Mouse (Mus musculus): ENCODE measurements around the gene 2300002M23Rik.

2300002M23Rik gene

GRCm38 (mm10) chr17:35556186-35556765, 11.0 kb upstream of the 2300002M23Rik start:
- ATAC-seq (ENCODE audit: low TSS enrichment) = no peak

- 0 out of 2 replicates have a peak, but pooled peaks have one; percentile 55 for ATAC-seq (ENCODE audit: low TSS enrichment)
Measured at GRCm38 (mm10) chr17:35556812-35557211, 10.4 kb upstream of the 2300002M23Rik start.

DNA sequence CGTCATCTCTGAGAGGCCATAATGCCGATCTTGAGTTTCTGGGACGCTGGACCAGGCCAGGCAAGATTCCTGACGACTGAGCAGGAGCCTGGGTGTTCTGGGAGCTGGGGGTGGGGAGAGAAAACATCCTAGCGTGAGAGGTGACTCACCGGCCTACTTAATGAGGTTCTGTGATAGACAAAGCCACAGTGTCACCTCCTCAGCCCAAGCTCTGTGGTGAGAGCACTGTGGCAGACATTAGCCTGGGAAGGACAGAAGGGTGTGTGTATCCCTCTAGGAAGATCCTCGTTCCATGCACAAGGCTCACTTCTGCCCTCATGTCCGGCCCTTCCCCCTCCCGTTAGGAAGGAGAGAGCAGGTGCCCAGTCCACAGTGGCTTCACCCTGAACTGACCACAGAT, 9.9 kb upstream of the 2300002M23Rik start:
- no peak for ATAC-seq (ENCODE audit: low TSS enrichment)

GRCm38 (mm10) chr17:35558216-35558615, 9.0 kb upstream of the 2300002M23Rik start:
- ATAC-seq (ENCODE audit: low TSS enrichment) = no peak

DNA sequence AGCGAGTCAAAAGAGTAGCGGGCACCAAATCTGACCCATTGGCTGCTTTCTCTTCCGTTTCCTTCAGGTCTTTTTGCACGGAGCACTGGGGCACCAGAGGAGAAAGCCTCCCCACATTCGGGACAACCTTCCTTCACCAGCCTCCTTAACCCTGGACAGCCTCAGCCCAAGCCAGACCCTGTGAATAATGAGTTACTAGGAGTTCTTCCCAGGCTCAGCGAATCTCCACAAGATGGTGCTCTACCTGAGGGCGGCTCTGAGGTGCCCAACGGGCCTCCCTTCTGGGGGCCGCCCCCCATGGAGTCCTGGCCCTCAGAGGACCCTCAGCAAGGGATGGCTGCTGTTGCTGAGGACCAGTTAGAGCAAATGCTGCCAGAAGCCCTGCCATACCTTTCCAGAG, 517 bp downstream of the 2300002M23Rik start:
- no peak for ATAC-seq (ENCODE audit: low TSS enrichment)

- no peak for ATAC-seq (ENCODE audit: low TSS enrichment)
Measured at GRCm38 (mm10) chr17:35569091-35569944, 2.1 kb downstream of the 2300002M23Rik start.

DNA sequence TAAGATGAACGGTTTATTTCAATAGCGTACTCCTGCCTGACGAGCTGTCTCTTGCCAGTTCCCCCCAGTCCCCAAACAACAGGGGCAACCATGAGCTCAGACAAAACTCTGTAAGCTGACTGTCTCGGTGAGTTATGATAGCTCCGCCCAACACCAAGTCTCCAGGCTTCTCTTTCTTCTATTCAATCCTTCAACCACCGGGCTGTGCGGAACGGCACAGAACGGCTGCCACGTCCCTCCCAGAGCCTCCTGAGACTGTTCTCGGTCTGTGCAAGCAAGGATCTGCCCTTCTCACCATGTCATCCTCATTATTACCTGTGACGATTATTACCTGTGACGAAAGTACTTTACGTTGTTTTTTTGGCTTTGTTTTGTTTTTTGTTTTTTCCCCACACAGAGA, 3.6 kb downstream of the 2300002M23Rik start:
- ATAC-seq (ENCODE audit: low TSS enrichment) = no peak

DNA sequence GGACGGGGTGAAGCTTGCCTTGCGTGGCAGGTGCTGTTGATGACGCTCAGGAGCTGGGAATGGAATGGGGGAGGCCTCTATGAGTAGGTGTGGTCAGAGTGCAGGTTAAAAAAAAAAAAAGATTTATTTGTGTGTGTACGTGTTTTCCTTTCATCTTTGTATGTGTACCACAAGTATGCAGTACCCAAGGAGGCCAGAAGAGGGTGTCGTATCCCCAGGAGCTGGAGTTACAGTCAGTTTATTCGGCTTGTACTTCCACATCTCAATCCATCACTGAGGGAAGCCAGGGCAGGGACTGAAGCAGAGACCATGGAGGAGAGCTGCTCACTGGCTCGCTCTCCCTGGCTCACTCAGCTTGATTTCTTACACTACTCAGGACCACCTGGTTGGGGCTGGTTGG, 4.2 kb downstream of the 2300002M23Rik start:
- no peak for ATAC-seq (ENCODE audit: low TSS enrichment)

GRCm38 (mm10) chr17:35578211-35578610, 11.0 kb downstream of the 2300002M23Rik start:
- ATAC-seq (ENCODE audit: low TSS enrichment) = peak; percentile 59; the same call in 1 of the 2 replicates

GRCm38 (mm10) chr17:35582900-35583299, 15.7 kb downstream of the 2300002M23Rik start:
- ATAC-seq (ENCODE audit: low TSS enrichment) = no peak

- peak; percentile 90 for ATAC-seq (ENCODE audit: low TSS enrichment)
Measured at GRCm38 (mm10) chr17:35584330-35584937, 17.2 kb downstream of the 2300002M23Rik start.

DNA sequence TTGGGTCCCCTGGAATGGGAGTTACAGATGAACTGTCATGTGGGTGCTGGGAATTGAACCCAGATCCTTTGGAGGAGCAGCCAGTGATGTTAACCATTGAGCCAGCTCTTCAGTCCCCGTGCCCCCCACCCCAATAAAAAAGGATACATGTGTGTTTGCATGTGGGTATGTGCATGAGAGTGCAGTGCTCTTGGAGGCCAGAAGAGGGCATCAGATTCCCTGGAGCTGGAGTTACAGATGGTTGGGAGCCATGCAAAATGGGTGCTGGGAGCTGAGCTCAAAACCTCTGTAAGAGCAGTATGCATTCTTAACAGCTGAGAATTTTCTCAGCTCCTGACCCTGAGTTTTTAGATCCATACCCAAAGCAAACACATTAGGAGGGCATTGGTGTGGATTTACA, 20.0 kb downstream of the 2300002M23Rik start:
- no peak for ATAC-seq (ENCODE audit: low TSS enrichment)

DNA sequence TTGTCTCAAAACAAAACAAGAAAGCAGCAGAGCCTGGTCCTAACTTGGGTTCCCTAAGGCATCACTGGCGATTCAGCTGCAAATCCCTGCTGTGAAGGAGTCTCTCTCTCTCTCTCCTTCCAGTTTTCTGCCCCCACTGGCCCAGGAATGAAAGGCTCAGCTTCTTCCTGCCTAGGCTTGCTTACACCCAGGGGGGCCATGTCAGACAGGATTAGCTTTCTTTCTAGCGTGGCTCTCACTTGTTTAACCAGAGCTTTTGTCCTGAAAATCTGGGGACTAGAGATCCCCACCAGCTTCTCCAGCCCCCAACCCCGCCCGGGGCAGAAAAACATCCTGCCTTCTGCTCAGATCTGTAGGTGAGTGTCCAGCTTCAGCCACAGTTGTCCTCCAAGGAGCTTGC, 21.1 kb downstream of the 2300002M23Rik start:
- no peak for ATAC-seq (ENCODE audit: low TSS enrichment)

GRCm38 (mm10) chr17:35590410-35591218, 23.4 kb downstream of the 2300002M23Rik start:
- peak; percentile 88 for ATAC-seq (ENCODE audit: low TSS enrichment)

GRCm38 (mm10) chr17:35591219-35591578, 23.9 kb downstream of the 2300002M23Rik start:
- peak; percentile 27; the same call in 1 of the 2 replicates for ATAC-seq (ENCODE audit: low TSS enrichment)

GRCm38 (mm10) chr17:35591731-35592130, 24.5 kb downstream of the 2300002M23Rik start:
- no peak for ATAC-seq (ENCODE audit: low TSS enrichment)

GRCm38 (mm10) chr17:35592131-35592530, 24.9 kb downstream of the 2300002M23Rik start:
- ATAC-seq (ENCODE audit: low TSS enrichment) = no peak

DNA sequence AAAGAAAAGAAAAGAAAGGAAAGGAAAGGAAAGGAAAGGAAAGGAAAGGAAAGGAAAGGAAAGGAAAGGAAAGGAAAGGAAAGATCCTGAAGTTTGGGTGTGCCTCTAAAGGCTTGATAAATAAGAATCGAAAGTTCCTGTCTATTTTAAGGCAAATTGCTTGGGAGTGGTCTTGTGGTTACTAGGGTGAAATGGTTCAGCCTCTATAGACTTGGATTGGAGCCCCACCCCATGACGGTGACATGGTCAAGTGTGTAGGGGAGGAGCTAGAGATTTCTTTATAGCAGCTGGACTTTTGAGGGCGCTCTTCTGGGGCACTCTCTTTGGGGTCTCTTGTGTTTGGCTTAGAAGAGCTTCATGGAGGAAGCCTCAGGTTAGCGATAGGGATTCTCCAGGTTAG, 26.5 kb downstream of the 2300002M23Rik start:
- no peak for ATAC-seq (ENCODE audit: low TSS enrichment)

DNA sequence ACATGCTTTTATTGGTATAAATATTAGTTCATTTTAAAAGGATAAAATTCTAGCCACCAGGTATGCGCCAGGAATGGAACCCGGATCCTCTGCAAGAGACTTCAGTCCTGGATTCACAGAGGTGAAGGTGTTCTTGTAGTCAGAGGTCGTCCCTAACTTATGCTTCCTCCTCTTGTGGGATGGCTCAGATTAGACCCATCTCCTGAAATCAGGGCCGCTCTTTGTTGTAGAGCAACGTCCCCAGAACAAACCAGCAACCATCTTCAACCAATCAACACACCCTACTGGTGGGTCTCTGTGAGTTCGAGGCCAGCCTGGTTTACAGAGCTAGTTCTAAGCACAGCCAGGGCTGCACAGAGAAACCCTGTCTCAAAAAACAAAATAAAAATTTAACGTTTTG, 27.2 kb downstream of the 2300002M23Rik start:
- ATAC-seq (ENCODE audit: low TSS enrichment) = no peak

- no peak for ATAC-seq (ENCODE audit: low TSS enrichment)
Measured at GRCm38 (mm10) chr17:35597399-35597798, 30.1 kb downstream of the 2300002M23Rik start.

DNA sequence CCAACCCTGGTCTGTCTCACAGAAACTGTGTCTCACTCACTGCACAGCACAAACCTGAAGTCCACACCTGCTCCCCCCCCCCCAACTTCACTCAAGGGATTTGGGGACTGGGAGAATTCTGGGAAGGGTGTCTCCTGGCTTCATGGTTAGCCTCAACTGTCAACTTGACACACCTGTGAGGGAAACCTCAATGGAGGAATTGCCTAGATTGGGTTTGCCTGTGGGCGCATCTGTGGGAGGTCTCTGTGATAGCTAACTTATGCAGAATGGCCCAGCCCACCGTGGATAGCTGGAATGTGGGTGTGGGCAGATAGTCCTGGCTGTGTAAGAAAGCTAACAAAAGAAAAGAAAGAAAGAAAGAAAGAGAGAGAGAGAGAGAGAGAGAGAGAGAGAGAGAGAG, 34.0 kb downstream of the 2300002M23Rik start, which contains the start of gene Sfta2:
Sfta2 (plus strand) TSS at position 301 of the 400 bp plus-strand sequence.
- no peak for ATAC-seq (ENCODE audit: low TSS enrichment)

Measured in frontal cortex, adult (tissue).